In the genomic region with DNA sequence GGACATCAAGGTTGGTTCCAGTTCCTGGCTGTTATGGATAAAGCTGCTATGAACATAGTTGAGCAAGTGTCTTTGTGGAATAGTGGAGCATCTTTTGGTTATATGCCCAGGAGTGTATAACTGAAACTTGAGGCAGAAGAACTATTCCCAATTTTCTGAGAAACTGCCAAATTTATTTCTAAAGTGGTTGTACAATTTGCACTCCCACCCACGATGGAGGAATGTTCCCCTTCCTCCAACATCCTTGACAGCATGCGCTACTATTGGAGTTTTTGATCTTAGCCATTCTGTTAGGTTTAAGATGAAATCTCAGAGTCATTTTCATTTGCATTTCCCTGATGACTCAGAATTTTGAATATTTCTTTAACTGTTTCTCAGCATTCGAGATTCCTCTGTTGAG, we compare ENCODE assay signal across 23 mouse cellular contexts.
DNase-seq lines count a peak whose midpoint lies in the region; ATAC-seq and TF ChIP-seq lines count a peak whose summit lies in the region.
"Had no signal": no experiment of that assay in that cellular context is flagged by ENCODE, and none has a peak within 500 bp of the region (broad histone marks: within the 10 kb centered on the region; RNA-seq: fewer than 3 reads in every experiment).

No protein-coding gene starts in this region.

- H3K4me3 ChIP-seq in hindbrain, postnatal 0 days (ENCODE audit: low read length): no peak overlapping the region
- H3K4me3 ChIP-seq: embryonic facial prominence, embryonic 12.5 days; forebrain, embryonic 15.5 days; heart, embryonic 13.5 days; hindbrain, embryonic 15.5 days had no signal

- H3K27me3 ChIP-seq in hindbrain, postnatal 0 days (ENCODE audit: insufficient read depth, low read length): no peaks in the 10 kb centered on the region
- H3K27me3 ChIP-seq: embryonic facial prominence, embryonic 12.5 days; forebrain, embryonic 15.5 days; heart, embryonic 13.5 days; hindbrain, embryonic 15.5 days had no signal

- no peak overlapping the region for H3K27ac ChIP-seq in hindbrain, postnatal 0 days
- H3K27ac ChIP-seq: embryonic facial prominence, embryonic 12.5 days; forebrain, embryonic 15.5 days; heart, embryonic 13.5 days; hindbrain, embryonic 15.5 days had no signal

- no peak overlapping the region for H3K4me2 ChIP-seq in hindbrain, postnatal 0 days (ENCODE audit: low read depth, low read length)
- H3K4me2 ChIP-seq: embryonic facial prominence, embryonic 12.5 days; forebrain, embryonic 15.5 days; heart, embryonic 13.5 days; hindbrain, embryonic 15.5 days had no signal

- TF ChIP-seq CTCF in hindbrain, postnatal 0 days (IDR thresholded peaks at IDR 0.05; ENCODE audit: low read depth): no peak

- WGBS in hindbrain, postnatal 0 days: 91% methylated on average over 3 of the region's 3 CpGs

- H3K9ac ChIP-seq in hindbrain, postnatal 0 days (replicated peaks; ENCODE audit: low read length): no peak overlapping the region
- H3K9ac ChIP-seq: embryonic facial prominence, embryonic 12.5 days; forebrain, embryonic 15.5 days; heart, embryonic 13.5 days; hindbrain, embryonic 15.5 days had no signal

- H3K9me3 ChIP-seq in hindbrain, postnatal 0 days (ENCODE audit: low read length): no peaks in the 10 kb centered on the region
- H3K9me3 ChIP-seq: embryonic facial prominence, embryonic 12.5 days; forebrain, embryonic 15.5 days; G1E; heart, embryonic 13.5 days; hindbrain, embryonic 15.5 days had no signal

- DNase-seq in frontal cortex, postnatal 25 days (ENCODE audit: low spot score in 2 of 2): no peak
- DNase-seq in layer of hippocampus, adult 18-20 months (ENCODE audit: low spot score in 2 of 2): peak; percentile 25 to 66
- DNase-seq in layer of hippocampus, postnatal 10 days (ENCODE audit: low spot score in 2 of 2): no peak
- DNase-seq in right cerebral cortex, adult 2 months (ENCODE audit: low spot score in 2 of 2): peak; percentile 3 to 17
- no peak for DNase-seq in right cerebral cortex, postnatal 4 days
- peak; percentile 34 for DNase-seq in layer of hippocampus, adult 9-11 months
- DNase-seq in hindbrain, postnatal 0 days (ENCODE audit: low spot score): no peak
- DNase-seq: adrenal gland, adult 8-10 months; adrenal gland, postnatal 36 days; B cell, adult 2 months; cerebellum, adult 11-12 months; cerebellum, adult 9-10 months; cerebellum, postnatal 25 days; gastrocnemius, postnatal 25 days; heart, adult 11 months; heart, postnatal 36 days had no signal

- H3K36me3 ChIP-seq in hindbrain, postnatal 0 days (ENCODE audit: insufficient read depth, low read length): no peaks in the 10 kb centered on the region
- H3K36me3 ChIP-seq: embryonic facial prominence, embryonic 12.5 days; forebrain, embryonic 15.5 days; G1E; heart, embryonic 13.5 days; hindbrain, embryonic 15.5 days had no signal

- ATAC-seq in frontal cortex, adult (ENCODE audit: low TSS enrichment): peak; percentile 89
- ATAC-seq in hindbrain, postnatal 0 days: no peak
- ATAC-seq: CD4-positive, CD25-positive, alpha-beta regulatory T cell, adult 4 months; forebrain, embryonic 15.5 days had no signal

- H3K4me1 ChIP-seq in hindbrain, postnatal 0 days (ENCODE audit: insufficient read depth, low read length): no peaks in the 10 kb centered on the region
- H3K4me1 ChIP-seq: embryonic facial prominence, embryonic 12.5 days; forebrain, embryonic 15.5 days; heart, embryonic 13.5 days; hindbrain, embryonic 15.5 days had no signal

Comparison
In these comparisons a context has a peak if more than half of its experiments do, and no peak if none do; other contexts are left out.
1. DNase-seq: peak in layer of hippocampus, adult 18-20 months (2 of 2), right cerebral cortex, adult 2 months (2 of 2) and layer of hippocampus, adult 9-11 months (single experiment); none in frontal cortex, postnatal 25 days (0 of 2), layer of hippocampus, postnatal 10 days (0 of 2), right cerebral cortex, postnatal 4 days (single experiment) and hindbrain, postnatal 0 days (single experiment).